ENCODE assay signal across 18 mouse cellular contexts in the genomic region with DNA sequence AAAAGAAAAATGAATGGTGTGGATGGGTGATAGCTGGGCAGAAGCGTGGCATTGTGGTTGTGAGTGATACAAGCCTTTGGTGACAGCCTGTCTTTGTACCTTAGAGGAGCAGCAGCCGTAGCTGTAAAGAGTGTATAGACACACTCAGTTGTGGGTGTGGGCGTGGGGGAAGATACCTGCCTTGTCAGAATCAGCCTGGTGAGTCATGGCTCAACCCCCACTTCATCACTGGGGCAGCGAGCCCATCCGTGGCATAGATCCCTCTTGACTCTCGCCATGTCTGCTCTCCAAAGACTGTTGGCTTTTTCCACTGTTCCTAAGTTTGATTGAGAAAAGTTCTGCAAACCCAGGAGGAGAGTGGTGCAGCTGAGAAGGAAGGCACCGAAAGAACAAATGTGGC. TPM values are rescaled to one million over a fixed set of nuclear protein-coding genes. Genes with fewer than 3 reads are reported as not detected.
A peak's percentile ranks its signal among the peaks of the same experiment; 100 is the strongest.
DNase-seq lines count a peak whose midpoint lies in the region; ATAC-seq and TF ChIP-seq lines count a peak whose summit lies in the region.
"Had no signal": no experiment of that assay in that cellular context is flagged by ENCODE, and none has a peak within 500 bp of the region (broad histone marks: within the 10 kb centered on the region; RNA-seq: fewer than 3 reads in every experiment).

No protein-coding gene starts in this region.

- TF ChIP-seq EP300 in ES-Bruce4 (IDR thresholded peaks at IDR 0.05; ENCODE audit: insufficient read depth, low read depth, low read length), result no peak

- no peaks in the 10 kb centered on the region for H3K27me3 ChIP-seq in heart, embryonic 13.5 days (replicated peaks)
- H3K27me3 ChIP-seq in ES-Bruce4 (ENCODE audit: control insufficient read depth, insufficient read depth, low read length, poor library complexity, severe bottlenecking), result no peaks in the 10 kb centered on the region
- H3K27me3 ChIP-seq: CH12.LX; embryonic facial prominence, embryonic 13.5 days; hindbrain, embryonic 13.5 days; liver, embryonic 13.5 days had no signal

- peaks cover 45% of the 10 kb centered on the region for H3K4me1 ChIP-seq in heart, embryonic 13.5 days
- no peaks in the 10 kb centered on the region for H3K4me1 ChIP-seq in ES-Bruce4 (ENCODE audit: control insufficient read depth, insufficient read depth, low read length)

- DNase-seq in heart, postnatal 4 days, result no peak
- DNase-seq in CD4-positive, CD25-positive, alpha-beta regulatory T cell, adult 2 months (ENCODE audit: low read depth, low spot score), result peak; percentile 65
- DNase-seq in induced T-regulatory cell, adult 2 months (ENCODE audit: low read depth), result peak; percentile 64
- no peak for DNase-seq in cerebellum, postnatal 36 days
- no peak for DNase-seq in kidney, postnatal 4 days
- DNase-seq: cerebellum, adult 11-12 months; kidney, adult 18-20 months; kidney, postnatal 36 days; liver, embryonic 13.5 days; right cerebral cortex, postnatal 4 days; thymus, adult 18-20 months had no signal

- no peak for TF ChIP-seq CTCF in ES-Bruce4 (IDR thresholded peaks at IDR 0.05; ENCODE audit: low read depth, low read length)

- H3K9ac ChIP-seq in heart, embryonic 13.5 days, result 0 out of 2 replicates have a peak overlapping the region, but pooled peaks have one; percentile 7
- H3K9ac ChIP-seq in ES-Bruce4 (ENCODE audit: low read depth, poor library complexity, severe bottlenecking), result no peak overlapping the region
- H3K9ac ChIP-seq: embryonic facial prominence, embryonic 13.5 days; hindbrain, embryonic 13.5 days; liver, embryonic 13.5 days had no signal

- no peaks in the 10 kb centered on the region for H3K9me3 ChIP-seq in heart, embryonic 13.5 days
- no peaks in the 10 kb centered on the region for H3K9me3 ChIP-seq in ES-Bruce4 (replicated peaks; ENCODE audit: control insufficient read depth, insufficient read depth, low read length, poor library complexity, severe bottlenecking)
- H3K9me3 ChIP-seq: embryonic facial prominence, embryonic 13.5 days; hindbrain, embryonic 13.5 days; limb, embryonic 10.5 days; liver, embryonic 13.5 days had no signal

- no peak for TF ChIP-seq POLR2A in ES-Bruce4 (IDR thresholded peaks at IDR 0.05; ENCODE audit: insufficient read depth, low read length)

- H3K36me3 ChIP-seq in heart, embryonic 13.5 days, result peaks cover 26% of the 10 kb centered on the region
- H3K36me3 ChIP-seq in ES-Bruce4 (ENCODE audit: control insufficient read depth, insufficient read depth, low read length, poor library complexity, severe bottlenecking), result no peaks in the 10 kb centered on the region
- H3K36me3 ChIP-seq: liver, embryonic 13.5 days had no signal

- no peak overlapping the region for H3K4me3 ChIP-seq in heart, embryonic 13.5 days
- no peak overlapping the region for H3K4me3 ChIP-seq in ES-Bruce4 (ENCODE audit: low read depth, low read length)
- H3K4me3 ChIP-seq: embryonic facial prominence, embryonic 13.5 days; hindbrain, embryonic 13.5 days; limb, embryonic 10.5 days; liver, embryonic 13.5 days had no signal

- ATAC-seq in heart, embryonic 13.5 days (ENCODE audit: extremely low read depth, insufficient number of reproducible peaks, low FRiP score, low TSS enrichment), result no peak

- H3K27ac ChIP-seq in heart, embryonic 13.5 days (replicated peaks), result 0 out of 2 replicates have a peak overlapping the region, but pooled peaks have one; percentile 28
- peak overlapping the region; percentile 83 for H3K27ac ChIP-seq in ES-Bruce4 (ENCODE audit: insufficient read depth, low read length)
- H3K27ac ChIP-seq: hindbrain, embryonic 13.5 days; limb, embryonic 10.5 days; liver, embryonic 13.5 days; macrophage had no signal

- 55% methylated on average over 7 of the region's 7 CpGs for WGBS in heart, embryonic 13.5 days

- H3K4me2 ChIP-seq in heart, embryonic 13.5 days, result no peak overlapping the region
- H3K4me2 ChIP-seq: embryonic facial prominence, embryonic 13.5 days; hindbrain, embryonic 13.5 days; liver, embryonic 13.5 days had no signal

RNA-seq across cellular contexts. Expression of gene Elovl5, which starts 37.3 kb away (rescaled TPM):
- polyA plus RNA-seq in heart, embryonic 13.5 days (2015; fragmentation: Nextera tagmentation; extraction: Ambion mirVana), result 65.2 and 69.6 TPM in 2 replicates
- 10 to 100 TPM; 64.3 to 67.8 TPM for total RNA-seq in heart, postnatal 4 days (2021)
- 113 and 115 TPM in 2 replicates for polyA plus RNA-seq in ES-Bruce4 (2011; ENCODE audit: insufficient read depth, insufficient read length, low read depth, missing spikeins)

Comparison
In these comparisons a context has a peak if more than half of its experiments do, and no peak if none do; other contexts are left out.
1. DNase-seq: peak in CD4-positive, CD25-positive, alpha-beta regulatory T cell, adult 2 months (single experiment) and induced T-regulatory cell, adult 2 months (single experiment); none in heart, postnatal 4 days (single experiment), cerebellum, postnatal 36 days (0 of 2) and kidney, postnatal 4 days (0 of 2).